Mouse (Mus musculus): ENCODE results near the gene Csf1. TPM values are rescaled to one million over a fixed set of nuclear protein-coding genes. Genes with fewer than 3 reads are reported as not detected.

The Csf1 gene
- total and polyA plus RNA-seq, 3 experiments = 0.12 to 0.19 TPM; not detected in 1

- TF ChIP-seq RAD21 (IDR thresholded peaks at IDR 0.05; ENCODE audit: low read depth, low read length) (peak; percentile 51), MAZ (IDR thresholded peaks at IDR 0.05; ENCODE audit: low read depth, low read length) (no peak), SMC3 (IDR thresholded peaks at IDR 0.05; ENCODE audit: low read depth, low read length) (peak; percentile 74), CTCF (IDR thresholded peaks at IDR 0.05 in 2 of 3, conservative IDR thresholded peaks at IDR 0.05 in 1 of 3; ENCODE audit: control insufficient read depth in 1 of 3, insufficient read depth in 1 of 3, low read depth in 2 of 3, low read length in 3 of 3, poor library complexity in 1 of 3, severe bottlenecking in 1 of 3) (peak; percentile 68 to 87 (median 81)), ZC3H11A (IDR thresholded peaks at IDR 0.05; ENCODE audit: low read depth, low read length) (peak; percentile 31)
- H3K9ac ChIP-seq (ENCODE audit: control insufficient read depth, low read depth, low read length, poor library complexity, severe bottlenecking) = no peak overlapping the region
- DNase-seq (ENCODE audit: low read depth, low spot score) = peak; percentile 68
- no peak overlapping the region for H3K27ac ChIP-seq (ENCODE audit: control insufficient read depth, low read depth, low read length)
- H3K36me3 ChIP-seq (ENCODE audit: control insufficient read depth in 1 of 2, insufficient read depth in 2 of 2, low read length in 2 of 2) = no peaks in the 10 kb centered on the region; a peak in 1 of 4 replicates
- H3K79me2 ChIP-seq (ENCODE audit: control insufficient read depth, insufficient read depth, low read length, poor library complexity) = no peaks in the 10 kb centered on the region; the same call in 1 of the 2 replicates
- no peak overlapping the region for H3K4me3 ChIP-seq (ENCODE audit: control insufficient read depth in 1 of 2, insufficient read depth in 1 of 2, low read depth in 2 of 2, low read length in 2 of 2)
- H3K4me1 ChIP-seq (ENCODE audit: control insufficient read depth in 1 of 2, insufficient read depth in 2 of 2, low read length in 2 of 2) = peaks cover 0 to 7% of the 10 kb centered on the region in 2 experiments; a peak in 2 of 4 replicates
- H3K27me3 ChIP-seq (ENCODE audit: control insufficient read depth in 1 of 2, insufficient read depth in 2 of 2, low read length in 2 of 2) = peaks cover 2 to 6% of the 10 kb centered on the region in 2 experiments; a peak in 3 of 4 replicates
- H3K9me3 ChIP-seq (replicated peaks; ENCODE audit: insufficient read depth, low read length) = no peaks in the 10 kb centered on the region
Observed at GRCm38 (mm10) chr3:107754632-107755031, 5.6 kb downstream of the Csf1 start.

DNA sequence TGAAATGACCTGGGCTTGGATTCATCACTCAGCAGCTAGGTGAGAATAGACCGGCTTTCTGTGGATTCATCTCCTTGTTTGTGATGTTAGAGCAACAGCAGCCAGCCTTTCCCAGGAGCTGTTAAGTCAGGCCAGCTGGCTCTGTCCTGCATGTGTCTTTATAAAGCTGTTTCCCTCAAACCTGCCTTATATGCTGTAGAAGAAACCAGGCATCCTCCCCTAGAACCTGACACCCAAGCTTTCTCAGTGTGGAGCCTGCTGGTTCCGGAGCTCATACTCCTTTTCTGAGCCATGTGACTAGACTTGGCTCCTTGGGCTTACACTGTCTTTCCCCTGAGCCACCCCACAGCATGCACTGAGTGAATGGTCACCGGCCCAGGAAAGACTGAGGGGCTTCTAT, 8.7 kb downstream of the Csf1 start:
- H3K9ac ChIP-seq (ENCODE audit: control insufficient read depth, low read depth, low read length, poor library complexity, severe bottlenecking) = no peak overlapping the region
- no peaks in the 10 kb centered on the region for H3K79me2 ChIP-seq (ENCODE audit: control insufficient read depth, insufficient read depth, low read length, poor library complexity)
- TF ChIP-seq UBTF (IDR thresholded peaks at IDR 0.05; ENCODE audit: borderline replicate concordance, insufficient read depth, low read depth, low read length) (no peak), MYC (IDR thresholded peaks at IDR 0.05; ENCODE audit: low read depth, low read length) (no peak), USF2 (IDR thresholded peaks at IDR 0.05; ENCODE audit: borderline replicate concordance in 1 of 2, insufficient read depth in 1 of 2, low read depth in 1 of 2, low read length in 2 of 2) (no peak), POLR2AphosphoS5 (IDR thresholded peaks at IDR 0.05; ENCODE audit: borderline replicate concordance, low read depth, low read length) (no peak), MXI1 (IDR thresholded peaks at IDR 0.05; ENCODE audit: low read depth, low read length) (no peak), MAZ (IDR thresholded peaks at IDR 0.05; ENCODE audit: low read depth, low read length) (no peak), E2F4 (IDR thresholded peaks at IDR 0.05; ENCODE audit: borderline replicate concordance, low read depth, low read length) (no peak), CHD2 (IDR thresholded peaks at IDR 0.05; ENCODE audit: low read length) (no peak), TCF12 (IDR thresholded peaks at IDR 0.05; ENCODE audit: low read depth, low read length) (no peak), MYB (IDR thresholded peaks at IDR 0.05; ENCODE audit: low read depth, low read length) (no peak), CHD1 (IDR thresholded peaks at IDR 0.05; ENCODE audit: low read depth, low read length) (no peak), TAL1 (IDR thresholded peaks at IDR 0.05; ENCODE audit: low read length) (no peak), NELFE (IDR thresholded peaks at IDR 0.05; ENCODE audit: low read depth, low read length) (no peak), TBP (IDR thresholded peaks at IDR 0.05; ENCODE audit: low read depth, low read length) (no peak), SIN3A (IDR thresholded peaks at IDR 0.05; ENCODE audit: low read length) (no peak), POLR2A (IDR thresholded peaks at IDR 0.05; ENCODE audit: control insufficient read depth in 1 of 2, insufficient read depth in 1 of 2, low read depth in 1 of 2, low read length in 2 of 2, poor library complexity in 1 of 2) (no peak)
- H3K27me3 ChIP-seq (ENCODE audit: control insufficient read depth in 1 of 2, insufficient read depth in 2 of 2, low read length in 2 of 2) = no peaks in the 10 kb centered on the region; a peak in 2 of 4 replicates
- no peaks in the 10 kb centered on the region for H3K9me3 ChIP-seq (replicated peaks; ENCODE audit: insufficient read depth, low read length)
- no peak overlapping the region for H3K27ac ChIP-seq (ENCODE audit: control insufficient read depth, low read depth, low read length)
- no peaks in the 10 kb centered on the region for H3K36me3 ChIP-seq (ENCODE audit: control insufficient read depth in 1 of 2, insufficient read depth in 2 of 2, low read length in 2 of 2)
- no peaks in the 10 kb centered on the region for H3K4me1 ChIP-seq (ENCODE audit: control insufficient read depth in 1 of 2, insufficient read depth in 2 of 2, low read length in 2 of 2)
- no peak overlapping the region for H3K4me3 ChIP-seq (ENCODE audit: control insufficient read depth in 1 of 2, insufficient read depth in 1 of 2, low read depth in 2 of 2, low read length in 2 of 2)
- no peak for DNase-seq (ENCODE audit: low read depth, low spot score)

Measured in MEL (cell line).